Mouse (Mus musculus) brain, embryonic 14.5 days (tissue): ENCODE results near the gene Gm30083. TPM values are rescaled to one million over a fixed set of nuclear protein-coding genes. Genes with fewer than 3 reads are reported as not detected.

Source experiments
- DNase-seq: peaks from one replicate; pipeline ENCODE4 v3.0.0-alpha.2; 2011; ENCODE audit warnings: low read depth
- CTCF ChIP-seq: fragments of 200-500 bp; IDR thresholded peaks from 2 replicates; pipeline ENCODE4 v1.5.1; 2012; ENCODE audit warnings: inconsistent platforms, mild to moderate bottlenecking, moderate library complexity, borderline replicate concordance; ENCODE audit not compliant: insufficient read depth, insufficient read length; ENCODE audit errors: extremely low read depth
- POLR2A ChIP-seq: fragments of 200-500 bp; IDR thresholded peaks from 2 replicates; pipeline ENCODE4 v1.6.1; 2012; ENCODE audit warnings: mild to moderate bottlenecking, inconsistent platforms, borderline replicate concordance; ENCODE audit not compliant: poor library complexity, insufficient read depth, insufficient read length, severe bottlenecking; ENCODE audit errors: extremely low read depth
- polyA plus RNA-seq: library from polyadenylated mRNA; depleted of rRNA; stranded (reverse); fragments of >200 nt; gene quantifications from 2 replicates; pipeline ENCODE4 v1.2.3, GENCODE M21; 2012; rRNA removed

Gene Gm30083
- polyA plus RNA-seq, 1 experiment = not detected

DNA sequence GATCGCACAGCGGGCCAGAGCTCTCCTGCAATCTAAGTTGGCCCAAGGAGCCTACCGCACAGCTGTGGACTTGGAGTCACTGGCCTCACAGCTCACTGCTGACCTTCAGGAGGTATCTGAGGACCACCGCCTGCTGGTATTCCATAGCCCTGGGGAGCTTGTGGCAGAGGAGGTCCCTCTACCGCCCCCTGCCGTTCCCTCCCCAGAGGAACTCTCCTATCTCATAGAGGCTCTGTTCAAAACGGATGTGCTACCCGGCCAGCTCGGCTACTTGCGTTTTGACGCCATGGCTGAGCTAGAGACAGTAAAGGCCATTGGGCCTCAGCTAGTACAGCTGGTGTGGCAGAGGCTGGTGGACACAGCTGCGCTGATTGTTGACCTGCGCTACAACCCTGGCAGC lies 58.9 kb downstream of the Gm30083 start:
- no peak for DNase-seq
- TF ChIP-seq POLR2A = no peak
- no peak for TF ChIP-seq CTCF

DNA sequence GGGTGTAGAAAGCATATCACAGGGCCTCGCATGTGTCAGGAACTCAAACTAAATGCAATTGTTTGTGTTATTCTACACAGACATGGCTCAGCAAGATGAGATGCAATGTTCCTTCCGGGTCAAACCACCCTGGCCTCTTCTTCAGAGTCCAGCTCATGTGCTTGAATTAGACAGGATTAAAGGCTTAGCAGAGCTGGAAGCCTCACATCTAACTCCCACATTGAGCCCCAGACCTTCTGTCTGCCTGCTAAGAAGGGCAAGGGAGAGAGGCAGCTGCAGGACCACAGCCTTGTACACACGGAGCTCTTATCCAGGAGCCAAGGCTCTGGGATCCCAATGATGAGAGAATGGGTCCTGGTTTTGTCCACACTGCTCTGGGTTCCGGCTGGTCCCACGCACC lies 61.2 kb downstream of the Gm30083 start, which contains the start of gene Rbp3:
Gene Rbp3, plus strand, starts transcription at position 243 of the 400 bp plus-strand sequence.
- TF ChIP-seq CTCF = no peak
- no peak for TF ChIP-seq POLR2A
- DNase-seq = no peak

DNA sequence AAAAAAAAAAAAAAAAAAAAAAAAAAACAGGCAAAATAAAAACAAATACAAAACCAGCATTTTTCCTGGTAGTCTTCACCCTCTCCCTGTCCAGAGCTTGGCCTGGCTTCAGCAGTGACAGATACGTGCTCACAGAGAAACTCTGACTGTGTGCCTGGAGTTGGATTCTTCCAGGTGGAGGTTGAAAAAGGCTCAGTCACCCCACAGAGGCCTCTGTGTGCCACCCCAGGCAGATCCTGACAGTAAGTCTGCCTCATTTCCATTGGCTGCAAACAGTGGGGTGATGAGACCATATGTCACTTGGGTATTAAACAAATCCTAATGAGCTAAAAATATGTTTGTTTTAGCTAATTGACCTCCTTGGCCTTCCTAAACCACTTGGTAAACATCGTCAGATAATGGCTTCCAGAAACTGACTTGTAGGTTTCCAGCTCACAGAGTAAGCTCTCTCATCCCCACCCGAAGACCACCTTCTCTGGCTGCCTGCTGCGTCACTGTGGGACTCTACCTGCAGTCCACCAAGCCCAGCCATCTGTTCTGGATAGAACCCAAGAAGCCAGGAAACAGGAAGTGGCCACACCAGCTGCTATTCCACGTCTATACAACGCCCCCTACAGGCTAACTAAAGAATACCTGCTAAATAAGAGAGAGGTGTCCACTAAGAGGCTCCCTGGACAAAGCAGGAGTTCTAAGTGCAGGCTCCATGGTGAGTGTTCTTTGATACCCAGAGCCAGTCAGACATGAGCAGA lies 62.6 kb downstream of the Gm30083 start:
- no peak for DNase-seq
- TF ChIP-seq POLR2A = no peak
- peak; percentile 8; the same call in 1 of the 2 replicates for TF ChIP-seq CTCF

DNA sequence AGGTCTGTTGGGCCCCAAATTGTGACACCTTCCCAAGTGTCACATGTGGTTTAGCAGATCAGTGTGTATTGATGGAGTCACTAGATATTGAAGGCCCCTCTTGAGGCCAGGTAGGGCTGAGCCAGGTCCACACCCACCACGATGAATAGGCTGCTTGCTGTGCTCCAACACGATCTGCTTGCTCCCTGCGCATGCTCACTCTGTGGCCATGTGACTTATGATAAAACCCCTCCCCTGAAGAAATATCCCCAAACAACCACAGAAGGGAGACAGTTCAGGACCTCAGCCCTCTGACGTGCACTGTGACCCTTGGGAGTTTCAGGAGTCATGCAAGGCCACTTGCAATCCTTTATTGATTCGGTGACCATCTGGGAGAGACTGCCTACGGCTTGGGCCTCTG lies 68.9 kb downstream of the Gm30083 start:
- no peak for TF ChIP-seq CTCF
- TF ChIP-seq POLR2A = no peak
- no peak for DNase-seq

DNA sequence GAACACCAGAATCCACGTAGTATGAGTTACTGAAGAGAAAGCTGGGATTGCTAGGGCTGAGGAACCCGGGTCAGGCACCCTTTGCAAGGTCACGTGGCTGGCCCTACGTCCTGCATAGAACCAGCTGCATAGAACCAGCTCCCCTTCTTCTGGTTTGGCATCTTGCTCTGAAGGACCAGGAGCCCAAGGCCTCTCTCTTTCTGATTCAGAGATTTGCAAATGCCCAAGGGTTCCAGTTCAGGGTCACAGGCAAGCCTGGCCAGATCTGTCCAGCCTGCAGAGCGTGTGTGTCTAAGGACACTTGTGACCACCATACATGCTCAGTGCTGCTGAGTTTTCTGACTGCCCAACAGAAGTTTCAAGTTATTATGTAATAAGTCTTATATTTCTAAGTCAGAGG lies 72.8 kb downstream of the Gm30083 start:
- no peak for DNase-seq

DNA sequence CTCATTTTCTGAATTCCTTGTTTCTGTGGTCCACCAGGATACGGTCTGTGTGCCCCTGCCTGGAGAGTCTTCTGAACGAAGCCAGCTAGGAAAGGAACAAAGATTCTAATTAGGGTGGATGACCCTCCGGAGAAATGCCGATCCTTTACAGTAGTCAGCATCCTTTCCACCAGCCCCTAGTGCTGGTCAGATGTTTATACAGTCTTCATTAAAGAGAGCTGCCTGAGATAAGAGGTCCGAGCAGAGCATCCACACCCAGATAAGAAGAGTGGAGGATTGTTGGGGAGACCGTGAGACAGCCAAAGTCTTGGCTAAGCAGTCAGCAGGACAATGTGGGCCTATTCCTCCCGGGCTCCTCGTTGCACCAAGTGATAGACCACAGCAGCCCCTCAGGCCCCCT lies 74.2 kb downstream of the Gm30083 start, which contains the start of gene Gdf2:
Gene Gdf2, plus strand, starts transcription at position 301 of the 400 bp plus-strand sequence.
- no peak for TF ChIP-seq POLR2A
- no peak for TF ChIP-seq CTCF
- no peak for DNase-seq

More for the DNA sequence above, 72.8 kb downstream of the Gm30083 start:
- TF ChIP-seq CTCF = no peak

DNA sequence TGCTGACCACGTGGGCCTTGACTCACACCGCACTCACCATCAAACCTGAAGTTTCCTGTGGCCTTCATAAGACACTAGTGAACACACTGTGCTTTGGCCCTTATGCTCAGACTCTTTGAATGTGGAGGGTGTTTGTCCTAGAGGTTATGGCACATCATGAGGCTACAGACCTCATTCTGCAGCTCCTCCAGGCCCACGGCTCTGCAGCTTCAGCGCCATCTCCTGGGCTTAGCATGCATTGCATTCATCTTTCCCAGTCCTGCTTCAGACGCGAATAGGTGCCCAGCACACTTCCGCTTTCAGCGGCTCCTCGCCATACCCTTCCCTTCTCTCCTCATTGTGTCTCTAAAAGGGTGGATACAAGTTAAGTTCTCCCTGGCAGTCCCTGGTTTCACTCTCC lies 75.9 kb downstream of the Gm30083 start:
- DNase-seq = peak; percentile 76
- no peak for TF ChIP-seq POLR2A
- peak; percentile 85 for TF ChIP-seq CTCF

Other genes with a start within 250 kb of the Gm30083 start
- gene Gdf10, start 91.6 kb downstream of the Gm30083 start, polyA plus RNA-seq = 3.1 and 4.5 TPM in 2 replicates
- gene Gdf2, start 74.1 kb downstream of the Gm30083 start, polyA plus RNA-seq = not detected in 2 replicates
- gene Rbp3, start 61.2 kb downstream of the Gm30083 start, polyA plus RNA-seq = 0.01 TPM in 1 of 2 replicates, not detected in the other
- 0.52 and 1.1 TPM in 2 replicates for gene Zfp488, start 36.4 kb downstream of the Gm30083 start, polyA plus RNA-seq
- not detected in 2 replicates for gene Gm5460, start 1.6 kb upstream of the Gm30083 start, polyA plus RNA-seq
- gene Antxrl, start 37.5 kb upstream of the Gm30083 start, polyA plus RNA-seq = not detected in 2 replicates
- 0.46 and 1.1 TPM in 2 replicates for gene Anxa8, start 70.8 kb upstream of the Gm30083 start, polyA plus RNA-seq
- gene A630023A22Rik, start 87.6 kb upstream of the Gm30083 start, polyA plus RNA-seq = not detected in 2 replicates
- gene Npy4r, start 137.3 kb upstream of the Gm30083 start, polyA plus RNA-seq = 0.09 and 0.11 TPM in 2 replicates
- 6.4 and 11.9 TPM in 2 replicates for gene Gprin2, start 186.5 kb upstream of the Gm30083 start, polyA plus RNA-seq
- 0.86 and 1.2 TPM in 2 replicates for gene Syt15, start 204.4 kb upstream of the Gm30083 start, polyA plus RNA-seq